Mouse (Mus musculus) limb, embryonic 14.5 days (tissue): ENCODE results near the gene Zfp367. TPM values are rescaled to one million over a fixed set of nuclear protein-coding genes. Genes with fewer than 3 reads are reported as not detected.

Experiments used
- ATAC-seq: fragments of 200-750 bp; cut with Nextera tagmentation; 2 replicates; pipeline ENCODE4 v1.8.0; 2017; ENCODE audit warnings: low read depth, moderate number of reproducible peaks, moderate TSS enrichment; ENCODE audit not compliant: low FRiP score
- DNase-seq: peaks from one replicate; pipeline ENCODE4 v3.0.0-alpha.2; 2015; ENCODE audit warnings: low spot score
- H3K27ac ChIP-seq: fragments of 300-500 bp; sonication (generic); replicated peaks from 2 replicates; pipeline ENCODE4 v1.5.1; 2014; ENCODE audit warnings: low read depth, mild to moderate bottlenecking, low read length, moderate library complexity, mixed read lengths
- H3K27me3 ChIP-seq: fragments of 300-500 bp; sonication (generic); 2 replicates; pipeline ENCODE4 v1.6.1; 2014; ENCODE audit warnings: low read length, mixed read lengths; ENCODE audit not compliant: control insufficient read depth, insufficient read depth
- H3K36me3 ChIP-seq: fragments of 300-500 bp; sonication (generic); 2 replicates; pipeline ENCODE4 v1.6.1; 2014; ENCODE audit warnings: mild to moderate bottlenecking, low read length, moderate library complexity, mixed read lengths; ENCODE audit not compliant: control insufficient read depth, insufficient read depth
- H3K4me1 ChIP-seq: fragments of 300-500 bp; sonication (generic); 2 replicates; pipeline ENCODE4 v1.6.1; 2014; ENCODE audit warnings: antibody characterized with exemption, low read length, mixed read lengths; ENCODE audit not compliant: control insufficient read depth, insufficient read depth
- H3K4me2 ChIP-seq: fragments of 300-500 bp; sonication (generic); replicated peaks from 2 replicates; pipeline ENCODE4 v1.6.1; 2014; ENCODE audit warnings: low read depth, mild to moderate bottlenecking, low read length, moderate library complexity; ENCODE audit not compliant: severe bottlenecking
- H3K4me3 ChIP-seq: fragments of 300-500 bp; sonication (generic); replicated peaks from 2 replicates; pipeline ENCODE4 v1.5.1; 2014; ENCODE audit warnings: low read length
- H3K9ac ChIP-seq: fragments of 300-500 bp; sonication (generic); 2 replicates; pipeline ENCODE4 v1.6.1; 2014; ENCODE audit warnings: mild to moderate bottlenecking, low read depth, low read length, moderate library complexity; ENCODE audit not compliant: severe bottlenecking
- H3K9me3 ChIP-seq: fragments of 300-500 bp; sonication (generic); 2 replicates; pipeline ENCODE4 v1.6.1; 2016; ENCODE audit warnings: low read length; ENCODE audit not compliant: control insufficient read depth
- POLR2A ChIP-seq: fragments of 200-500 bp; IDR thresholded peaks from 2 replicates; pipeline ENCODE4 v1.8.0; 2012; ENCODE audit warnings: inconsistent platforms, mild to moderate bottlenecking, moderate library complexity, borderline replicate concordance; ENCODE audit not compliant: insufficient read depth, insufficient read length; ENCODE audit errors: extremely low read depth
- WGBS: fragments of 180-500 bp; shearing (Covaris S2); extraction: QIAGEN DNeasy Blood & Tissue Kit; methylation state at CpG from one replicate; pipeline ENCODE4 v1.1.7; 2014; 5-methylcytosine and 5-hydroxymethylcytosine counted together
- polyA plus RNA-seq, 2 experiments: library from polyadenylated mRNA; depleted of rRNA in 1 of 2; stranded (reverse) in 1 of 2; unstranded in 1 of 2; fragments of >200 nt; fragmentation: Nextera tagmentation in 1 of 2; extraction: Ambion mirVana in 1 of 2; gene quantifications; 2 replicates each; pipeline versions ENCODE4 v1.2.1 to v1.2.3; 2012 to 2014

Zfp367 gene
- polyA plus RNA-seq, 2 experiments: 17.2 to 21.0 TPM

DNA sequence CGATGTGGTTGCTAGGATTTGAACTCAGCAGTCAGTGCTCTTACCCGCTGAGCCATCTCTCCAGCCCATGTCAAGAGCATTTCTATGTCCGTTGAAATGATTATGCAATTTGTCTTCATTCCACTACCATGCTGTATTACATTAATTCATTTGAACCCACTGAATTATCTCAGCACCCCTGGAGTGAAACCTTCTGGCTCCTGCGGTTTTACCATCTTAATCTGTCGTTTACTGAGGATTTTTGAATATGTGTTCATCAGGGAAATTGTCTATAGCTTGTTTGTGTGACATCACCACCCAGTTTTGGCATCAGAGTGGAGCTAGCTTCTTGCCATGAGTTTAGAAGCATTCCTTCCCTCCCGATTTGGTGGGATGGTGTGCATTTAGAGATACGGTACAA, 62.0 kb downstream of the Zfp367 start:
- Histone ChIP-seq H3K4me1 (no peaks in the 10 kb centered on the region), H3K27me3 (no peaks in the 10 kb centered on the region), H3K9me3 (no peaks in the 10 kb centered on the region), H3K36me3 (no peaks in the 10 kb centered on the region), H3K27ac (no peak overlapping the region), H3K9ac (no peak overlapping the region), H3K4me2 (no peak overlapping the region), H3K4me3 (no peak overlapping the region)
- TF ChIP-seq POLR2A: no peak
- no peak for ATAC-seq
- no peak for DNase-seq
- WGBS: 71% methylated on average over 7 of the region's 7 CpGs

DNA sequence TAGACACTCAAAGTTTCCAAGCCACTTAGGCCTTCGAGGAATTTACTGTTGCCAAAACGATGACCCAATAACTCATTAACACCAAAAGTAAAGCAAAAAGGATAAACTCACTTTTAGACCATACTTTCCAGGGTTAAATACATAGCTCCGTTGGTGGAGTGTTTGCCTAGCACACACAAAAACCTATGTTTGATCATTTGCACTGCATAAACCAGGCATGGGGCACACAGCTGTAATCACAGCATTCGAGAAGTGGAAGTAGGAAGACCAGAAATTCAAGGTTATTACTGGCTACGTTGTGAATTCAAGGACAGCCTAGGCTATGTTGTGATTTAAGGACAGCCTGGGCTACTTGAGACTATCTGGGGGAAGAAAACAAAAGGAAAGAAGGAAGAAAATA, 62.7 kb downstream of the Zfp367 start:
- 75% methylated on average over 5 of the region's 5 CpGs for WGBS
- Histone ChIP-seq H3K4me2 (no peak overlapping the region), H3K27me3 (no peaks in the 10 kb centered on the region), H3K9ac (no peak overlapping the region), H3K9me3 (no peaks in the 10 kb centered on the region), H3K4me1 (no peaks in the 10 kb centered on the region), H3K36me3 (no peaks in the 10 kb centered on the region), H3K4me3 (no peak overlapping the region), H3K27ac (no peak overlapping the region)
- DNase-seq (no peak), ATAC-seq (no peak)
- no peak for TF ChIP-seq POLR2A

DNA sequence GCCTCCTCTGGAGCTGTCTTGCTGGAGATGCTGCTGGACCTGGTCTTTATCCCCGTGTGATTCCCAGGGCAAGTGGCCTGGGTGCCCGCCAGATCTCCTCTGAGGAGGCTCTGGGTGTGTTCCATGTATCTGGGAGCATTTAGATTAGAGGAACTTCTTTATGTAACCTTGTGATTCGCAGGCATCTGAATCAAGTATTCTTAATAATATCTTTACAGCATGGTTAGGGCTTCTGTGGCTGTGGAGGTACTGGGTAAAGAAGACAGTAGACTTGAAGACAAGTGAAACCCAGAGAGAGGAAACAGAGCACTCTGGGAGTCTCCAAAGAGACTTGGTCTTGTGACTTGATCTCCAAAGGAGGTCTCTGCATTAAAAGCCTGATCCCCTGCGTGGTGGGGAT, 63.9 kb downstream of the Zfp367 start, which contains the start of gene Hsd17b3:
Gene Hsd17b3, minus strand, starts transcription at position 101 of the 400 bp plus-strand sequence.
- H3K9ac ChIP-seq: no peak within 1 kb of the TSS
- H3K4me1 ChIP-seq: no peaks in the 10 kb centered on the region
- no peak for TF ChIP-seq POLR2A
- no peaks in the 10 kb centered on the region for H3K27me3 ChIP-seq
- ATAC-seq (no peak), DNase-seq (no peak)
- H3K27ac ChIP-seq: no peak within 1 kb of the TSS
- no peak within 1 kb of the TSS for H3K4me3 ChIP-seq
- H3K4me2 ChIP-seq: no peak within 1 kb of the TSS
- WGBS: 83% methylated on average over 4 of the region's 4 CpGs
- no peaks in the 10 kb centered on the region for H3K9me3 ChIP-seq
- H3K36me3 ChIP-seq: no peaks in the 10 kb centered on the region

DNA sequence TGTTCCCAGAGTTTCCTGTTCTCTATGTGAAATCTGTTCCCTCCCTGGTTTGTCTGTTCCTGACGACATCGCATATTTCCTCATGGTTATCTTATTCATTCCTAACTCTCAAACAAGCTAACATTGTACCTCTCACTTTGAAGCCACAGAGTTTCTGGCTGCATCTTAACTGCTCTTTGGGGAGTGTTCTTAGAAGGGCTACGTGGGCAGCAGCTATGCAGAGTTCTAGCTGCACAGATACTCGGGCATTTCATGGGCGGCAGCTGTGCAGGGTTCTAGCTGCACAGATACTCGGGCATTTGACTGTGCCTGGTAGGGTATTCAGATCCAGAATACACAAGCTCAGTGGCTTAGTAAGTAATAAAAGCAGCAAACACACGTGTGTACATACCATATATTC, 64.9 kb downstream of the Zfp367 start:
- Histone ChIP-seq H3K27ac (no peak overlapping the region), H3K9ac (no peak overlapping the region), H3K36me3 (no peaks in the 10 kb centered on the region), H3K4me3 (no peak overlapping the region), H3K27me3 (no peaks in the 10 kb centered on the region), H3K9me3 (no peaks in the 10 kb centered on the region), H3K4me1 (no peaks in the 10 kb centered on the region), H3K4me2 (no peak overlapping the region)
- 75% methylated on average over 7 of the region's 7 CpGs for WGBS
- no peak for TF ChIP-seq POLR2A
- ATAC-seq: no peak
- no peak for DNase-seq

DNA sequence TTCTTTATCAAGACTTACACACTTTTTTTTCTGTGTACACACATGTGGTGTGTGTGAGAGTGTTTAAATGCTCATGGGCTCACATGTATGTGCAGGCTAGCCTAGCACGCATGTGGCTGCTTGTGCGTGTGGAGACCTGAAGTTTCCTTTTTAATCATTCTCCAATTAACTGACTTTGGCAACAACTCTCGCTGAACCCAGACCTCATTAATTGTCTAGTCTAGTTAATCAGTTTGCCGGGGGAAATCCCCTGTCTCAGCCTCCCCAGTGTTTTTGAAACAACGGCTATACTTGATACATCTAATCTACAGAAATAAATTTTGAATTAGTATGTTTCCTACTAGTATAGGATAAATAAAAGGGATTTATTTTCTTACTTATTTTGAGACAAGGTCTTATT, 67.0 kb downstream of the Zfp367 start:
- Histone ChIP-seq H3K9me3 (no peaks in the 10 kb centered on the region), H3K9ac (no peak overlapping the region), H3K4me3 (no peak overlapping the region), H3K4me2 (no peak overlapping the region), H3K36me3 (no peaks in the 10 kb centered on the region), H3K27me3 (no peaks in the 10 kb centered on the region), H3K4me1 (0 out of 2 replicates have a peak, but pooled peaks cover 3% of the 10 kb centered on the region), H3K27ac (no peak overlapping the region)
- DNase-seq (no peak), ATAC-seq (no peak)
- TF ChIP-seq POLR2A: no peak
- 73% methylated on average over 5 of the region's 5 CpGs for WGBS

DNA sequence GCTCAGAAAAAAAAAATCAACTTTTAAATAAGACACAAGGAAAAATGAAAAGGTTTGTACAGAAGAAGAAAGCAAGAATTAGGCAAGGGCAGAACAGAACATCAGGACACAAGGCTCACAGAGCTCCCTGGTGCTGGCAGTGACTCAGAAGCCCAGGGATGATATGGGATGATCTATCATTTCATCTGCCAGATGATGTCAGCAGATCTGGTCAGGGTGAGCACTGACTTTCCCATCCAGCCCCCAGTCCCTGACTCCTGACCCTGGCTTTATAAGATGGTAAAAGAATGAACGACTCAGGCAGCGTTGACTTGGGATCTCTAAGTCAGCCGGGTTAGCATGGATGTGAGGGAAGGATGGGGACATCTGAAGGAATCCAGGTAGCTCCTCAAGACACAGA, 69.7 kb downstream of the Zfp367 start:
- Histone ChIP-seq H3K4me1 (0 out of 2 replicates have a peak, but pooled peaks cover 3% of the 10 kb centered on the region), H3K27me3 (no peaks in the 10 kb centered on the region), H3K27ac (no peak overlapping the region), H3K9ac (no peak overlapping the region), H3K36me3 (no peaks in the 10 kb centered on the region), H3K9me3 (no peaks in the 10 kb centered on the region), H3K4me2 (no peak overlapping the region), H3K4me3 (no peak overlapping the region)
- DNase-seq: no peak
- no peak for ATAC-seq
- no peak for TF ChIP-seq POLR2A
- WGBS: 83% methylated on average over 3 of the region's 3 CpGs

Other genes starting within 250 kb of the Zfp367 start
- gene Hsd17b3, start 64.0 kb downstream of the Zfp367 start, polyA plus RNA-seq (2012; rRNA removed): 0.13 TPM in 1 of 2 replicates, not detected in the other
- gene Hsd17b3, start 64.0 kb downstream of the Zfp367 start, polyA plus RNA-seq (2014; fragmentation: Nextera tagmentation; extraction: Ambion mirVana): not detected in 2 replicates
- 6.4 and 8.3 TPM in 2 replicates for gene Slc35d2, start 23.8 kb downstream of the Zfp367 start, polyA plus RNA-seq (2012; rRNA removed)
- 5.5 and 6.0 TPM in 2 replicates for gene Slc35d2, start 23.8 kb downstream of the Zfp367 start, polyA plus RNA-seq (2014; fragmentation: Nextera tagmentation; extraction: Ambion mirVana)
- 27.6 and 33.9 TPM in 2 replicates for gene Habp4, start 8.6 kb upstream of the Zfp367 start, polyA plus RNA-seq (2012; rRNA removed)
- gene Habp4, start 8.6 kb upstream of the Zfp367 start, polyA plus RNA-seq (2014; fragmentation: Nextera tagmentation; extraction: Ambion mirVana): 30.1 and 35.2 TPM in 2 replicates
- 15.3 TPM in 2 replicates for gene Cdc14b, start 122.1 kb upstream of the Zfp367 start, polyA plus RNA-seq (2012; rRNA removed)
- gene Cdc14b, start 122.1 kb upstream of the Zfp367 start, polyA plus RNA-seq (2014; fragmentation: Nextera tagmentation; extraction: Ambion mirVana): 16.1 and 18.2 TPM in 2 replicates
- gene Aaed1, start 159.5 kb upstream of the Zfp367 start, polyA plus RNA-seq (2012; rRNA removed): 19.3 and 19.8 TPM in 2 replicates
- gene Aaed1, start 159.5 kb upstream of the Zfp367 start, polyA plus RNA-seq (2014; fragmentation: Nextera tagmentation; extraction: Ambion mirVana): 31.9 and 32.8 TPM in 2 replicates
- 113 and 161 TPM in 2 replicates for gene Ctsl, start 217.7 kb upstream of the Zfp367 start, polyA plus RNA-seq (2012; rRNA removed)
- 228 and 249 TPM in 2 replicates for gene Ctsl, start 217.7 kb upstream of the Zfp367 start, polyA plus RNA-seq (2014; fragmentation: Nextera tagmentation; extraction: Ambion mirVana)